Mouse (Mus musculus): ENCODE measurements around the gene Mypn.

DNA sequence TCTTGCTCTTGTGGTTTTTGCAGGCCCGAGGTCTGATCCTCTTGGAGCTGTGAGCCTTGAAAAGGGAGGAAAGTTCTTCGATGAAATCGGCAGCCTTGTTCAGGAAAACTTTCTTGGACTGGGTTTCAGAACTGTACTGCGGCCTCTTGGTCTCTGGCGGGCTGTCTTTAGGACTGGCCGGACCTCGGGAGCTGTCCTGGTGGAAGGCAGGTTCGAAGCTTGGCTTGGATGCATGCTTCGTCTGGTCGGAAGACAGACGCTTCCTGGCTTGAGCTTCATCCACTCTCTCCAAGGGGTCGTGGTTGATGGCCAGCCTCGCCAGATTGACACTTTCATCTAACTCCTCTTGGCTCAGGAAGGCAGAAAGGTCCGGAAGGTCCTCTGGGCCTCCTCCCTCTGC lies 11.0 kb downstream of the Mypn start:
- no peak for TF ChIP-seq CTCF (IDR thresholded peaks at IDR 0.05; ENCODE audit: insufficient read depth, low read length)
- no peak for TF ChIP-seq POLR2A (IDR thresholded peaks at IDR 0.05; ENCODE audit: borderline replicate concordance, extremely low read depth, low read depth, low read length)

Data from lung, adult 2 months (tissue).